Mouse (Mus musculus) hindbrain, embryonic 14.5 days (tissue): ENCODE measurements around the gene Cops4. TPM values are rescaled to one million over a fixed set of nuclear protein-coding genes. Genes with fewer than 3 reads are reported as not detected.

Source experiments
- ATAC-seq: fragments of 200-750 bp; cut with Nextera tagmentation; 2 replicates; pipeline ENCODE4 v1.8.0; 2017; ENCODE audit warnings: moderate number of reproducible peaks, mild to moderate bottlenecking, moderate TSS enrichment, moderate library complexity; ENCODE audit not compliant: low FRiP score
- DNase-seq: peaks from one replicate; pipeline ENCODE4 v3.0.0-alpha.2; 2015; ENCODE audit warnings: low spot score
- H3K27ac ChIP-seq: fragments of 300-500 bp; sonication (generic); 2 replicates; pipeline ENCODE4 v1.5.1; 2014; ENCODE audit warnings: mild to moderate bottlenecking, moderate library complexity
- H3K27me3 ChIP-seq: fragments of 300-500 bp; sonication (generic); 2 replicates; pipeline ENCODE4 v1.6.1; 2014; ENCODE audit warnings: mild to moderate bottlenecking, low read length, mixed read lengths; ENCODE audit not compliant: control insufficient read depth, insufficient read depth
- H3K36me3 ChIP-seq: fragments of 300-500 bp; sonication (generic); replicated peaks from 2 replicates; pipeline ENCODE4 v1.6.1; 2014; ENCODE audit not compliant: control insufficient read depth, insufficient read depth
- H3K4me1 ChIP-seq: fragments of 300-500 bp; sonication (generic); replicated peaks from 2 replicates; pipeline ENCODE4 v1.6.1; 2014; ENCODE audit warnings: antibody characterized with exemption, low read length, mixed read lengths; ENCODE audit not compliant: control insufficient read depth, insufficient read depth
- H3K4me2 ChIP-seq: fragments of 300-500 bp; sonication (generic); replicated peaks from 2 replicates; pipeline ENCODE4 v1.6.1; 2014; ENCODE audit warnings: mild to moderate bottlenecking, moderate library complexity
- H3K4me3 ChIP-seq: fragments of 300-500 bp; sonication (generic); replicated peaks from 2 replicates; pipeline ENCODE4 v1.5.1; 2014; ENCODE audit warnings: mild to moderate bottlenecking, low read length
- H3K9ac ChIP-seq: fragments of 300-500 bp; sonication (generic); 2 replicates; pipeline ENCODE4 v1.6.1; 2014
- H3K9me3 ChIP-seq: fragments of 300-500 bp; sonication (generic); 2 replicates; pipeline ENCODE4 v1.6.1; 2016; ENCODE audit warnings: low read length; ENCODE audit not compliant: control insufficient read depth
- WGBS: fragments of 180-500 bp; shearing (Covaris S2); extraction: QIAGEN DNeasy Blood & Tissue Kit; methylation state at CpG from one replicate; pipeline ENCODE4 v1.1.7; 2014; 5-methylcytosine and 5-hydroxymethylcytosine counted together
- polyA plus RNA-seq: library from polyadenylated mRNA; unstranded; fragments of >200 nt; fragmentation: Nextera tagmentation; extraction: Ambion mirVana; gene quantifications from 2 replicates; pipeline ENCODE4 v1.2.1, GENCODE M21; 2014

The Cops4 gene
- 189 and 190 TPM in 2 replicates for polyA plus RNA-seq

GRCm38 (mm10) chr5:100518049-100519026, at the start of gene Cops4:
Gene Cops4, plus strand, starts transcription at chr5:100518309.
- peak within 1 kb of the TSS; percentile 84 for H3K27ac ChIP-seq
- WGBS = under 1% methylated on average over 64 of the region's 64 CpGs
- peak; percentile 97 for DNase-seq

GRCm38 (mm10) chr5:100476328-100476727, 41.8 kb upstream of the Cops4 start:
- no peak overlapping the region for H3K27ac ChIP-seq
- H3K4me3 ChIP-seq = no peak overlapping the region
- WGBS = 84% methylated on average over 3 of the region's 3 CpGs
- H3K4me1 ChIP-seq = no peaks in the 10 kb centered on the region
- H3K27me3 ChIP-seq = no peaks in the 10 kb centered on the region
- DNase-seq (no peak), ATAC-seq (no peak)
- H3K4me2 ChIP-seq = no peak overlapping the region
- H3K9ac ChIP-seq = no peak overlapping the region
- peaks cover 23% of the 10 kb centered on the region for H3K36me3 ChIP-seq
- H3K9me3 ChIP-seq = no peaks in the 10 kb centered on the region

More at GRCm38 (mm10) chr5:100518049-100519026, at the start of gene Cops4:
- Histone ChIP-seq H3K9ac (peak within 1 kb of the TSS; percentile 83), H3K9me3 (no peaks in the 10 kb centered on the region), H3K4me2 (peak within 1 kb of the TSS; percentile 89), H3K27me3 (no peaks in the 10 kb centered on the region), H3K4me3 (peak within 1 kb of the TSS; percentile 79), H3K4me1 (peaks cover 23% of the 10 kb centered on the region), H3K36me3 (peaks cover 11% of the 10 kb centered on the region; the same call in 1 of the 2 replicates)
- peak; percentile 100 for ATAC-seq

GRCm38 (mm10) chr5:100477604-100478003, 40.5 kb upstream of the Cops4 start:
- no peaks in the 10 kb centered on the region for H3K4me1 ChIP-seq
- H3K27me3 ChIP-seq = no peaks in the 10 kb centered on the region
- DNase-seq (no peak), ATAC-seq (no peak)
- no peak overlapping the region for H3K9ac ChIP-seq
- H3K9me3 ChIP-seq = no peaks in the 10 kb centered on the region
- H3K36me3 ChIP-seq = peaks cover 23% of the 10 kb centered on the region
- 90% methylated on average over 9 of the region's 9 CpGs for WGBS
- no peak overlapping the region for H3K27ac ChIP-seq
- no peak overlapping the region for H3K4me3 ChIP-seq
- no peak overlapping the region for H3K4me2 ChIP-seq

- no peaks in the 10 kb centered on the region for H3K9me3 ChIP-seq
- no peaks in the 10 kb centered on the region for H3K4me1 ChIP-seq
- no peak overlapping the region for H3K27ac ChIP-seq
- H3K27me3 ChIP-seq = no peaks in the 10 kb centered on the region
- no peak overlapping the region for H3K4me2 ChIP-seq
- no peak overlapping the region for H3K4me3 ChIP-seq
- ATAC-seq (no peak), DNase-seq (no peak)
- H3K36me3 ChIP-seq = peaks cover 8% of the 10 kb centered on the region; the same call in 1 of the 2 replicates
- H3K9ac ChIP-seq = no peak overlapping the region
These were observed 34.5 kb upstream of the Cops4 start for GRCm38 (mm10) chr5:100483569-100483968.

GRCm38 (mm10) chr5:100487120-100487519, 31.0 kb upstream of the Cops4 start:
- Histone ChIP-seq H3K4me2 (no peak overlapping the region), H3K9ac (no peak overlapping the region), H3K4me1 (no peaks in the 10 kb centered on the region), H3K27me3 (no peaks in the 10 kb centered on the region), H3K36me3 (no peaks in the 10 kb centered on the region), H3K9me3 (no peaks in the 10 kb centered on the region), H3K4me3 (no peak overlapping the region), H3K27ac (no peak overlapping the region)
- no peak for DNase-seq
- 94% methylated on average over 2 of the region's 2 CpGs for WGBS
- ATAC-seq = no peak

GRCm38 (mm10) chr5:100488231-100488630, 29.9 kb upstream of the Cops4 start:
- Histone ChIP-seq H3K36me3 (no peaks in the 10 kb centered on the region), H3K4me3 (no peak overlapping the region), H3K27me3 (no peaks in the 10 kb centered on the region), H3K4me1 (no peaks in the 10 kb centered on the region), H3K4me2 (no peak overlapping the region), H3K9ac (no peak overlapping the region), H3K9me3 (no peaks in the 10 kb centered on the region), H3K27ac (no peak overlapping the region)
- ATAC-seq = no peak
- no peak for DNase-seq
- 89% methylated on average over 3 of the region's 3 CpGs for WGBS

GRCm38 (mm10) chr5:100489340-100489739, 28.8 kb upstream of the Cops4 start:
- Histone ChIP-seq H3K4me2 (no peak overlapping the region), H3K4me3 (no peak overlapping the region), H3K27me3 (no peaks in the 10 kb centered on the region), H3K27ac (no peak overlapping the region), H3K9ac (no peak overlapping the region), H3K9me3 (no peaks in the 10 kb centered on the region), H3K36me3 (no peaks in the 10 kb centered on the region), H3K4me1 (no peaks in the 10 kb centered on the region)
- DNase-seq (no peak), ATAC-seq (no peak)
- 88% methylated on average over 2 of the region's 2 CpGs for WGBS

GRCm38 (mm10) chr5:100491704-100492103, 26.4 kb upstream of the Cops4 start:
- Histone ChIP-seq H3K4me3 (no peak overlapping the region), H3K27me3 (no peaks in the 10 kb centered on the region), H3K36me3 (no peaks in the 10 kb centered on the region), H3K4me1 (no peaks in the 10 kb centered on the region), H3K9ac (no peak overlapping the region), H3K4me2 (no peak overlapping the region), H3K9me3 (no peaks in the 10 kb centered on the region), H3K27ac (no peak overlapping the region)
- 50% methylated on average over 4 of the region's 4 CpGs for WGBS
- ATAC-seq (no peak), DNase-seq (no peak)

- Histone ChIP-seq H3K36me3 (no peaks in the 10 kb centered on the region), H3K27me3 (no peaks in the 10 kb centered on the region), H3K27ac (no peak overlapping the region), H3K4me1 (peaks cover 20% of the 10 kb centered on the region), H3K4me2 (peak overlapping the region; percentile 77), H3K9ac (peak overlapping the region; percentile 65), H3K4me3 (peak overlapping the region; percentile 48), H3K9me3 (no peaks in the 10 kb centered on the region)
- under 1% methylated on average over 45 of the region's 46 CpGs for WGBS
- DNase-seq (peak; percentile 64), ATAC-seq (peak; percentile 72)
These were observed 19.5 kb upstream of the Cops4 start for GRCm38 (mm10) chr5:100498436-100499180.
